Mouse (Mus musculus) stomach, embryonic 15.5 days (tissue): Measurements from ENCODE around the gene 1700122O11Rik. TPM values are rescaled to one million over a fixed set of nuclear protein-coding genes. Genes with fewer than 3 reads are reported as not detected.

ENCODE experiments used
- ATAC-seq: fragments of 200-750 bp; cut with Nextera tagmentation; 2 replicates; pipeline ENCODE4 v1.8.0; 2017; ENCODE audit warnings: low read depth, moderate number of reproducible peaks, moderate TSS enrichment; ENCODE audit not compliant: insufficient read depth, low FRiP score
- H3K27ac ChIP-seq: fragments of 300-500 bp; sonication (generic); 2 replicates; pipeline ENCODE4 v1.5.1; 2015; ENCODE audit warnings: mild to moderate bottlenecking, inconsistent platforms
- H3K27me3 ChIP-seq: fragments of 300-500 bp; sonication (generic); replicated peaks from 2 replicates; pipeline ENCODE4 v1.6.1; 2015; ENCODE audit warnings: inconsistent platforms
- H3K36me3 ChIP-seq: fragments of 300-500 bp; sonication (generic); 2 replicates; pipeline ENCODE4 v1.6.1; 2015; ENCODE audit warnings: inconsistent platforms
- H3K4me1 ChIP-seq: fragments of 300-500 bp; sonication (generic); 2 replicates; pipeline ENCODE4 v1.6.1; 2015; ENCODE audit warnings: inconsistent platforms
- H3K4me2 ChIP-seq: fragments of 300-500 bp; sonication (generic); 2 replicates; pipeline ENCODE4 v1.6.1; 2015; ENCODE audit warnings: mild to moderate bottlenecking, inconsistent platforms
- H3K4me3 ChIP-seq: fragments of 300-500 bp; sonication (generic); replicated peaks from 2 replicates; pipeline ENCODE4 v1.5.1; 2015; ENCODE audit warnings: inconsistent platforms
- H3K9ac ChIP-seq: fragments of 300-500 bp; sonication (generic); 2 replicates; pipeline ENCODE4 v1.6.1; 2015; ENCODE audit warnings: inconsistent platforms
- H3K9me3 ChIP-seq: fragments of 300-500 bp; sonication (generic); 2 replicates; pipeline ENCODE4 v1.6.1; 2016; ENCODE audit warnings: inconsistent platforms
- WGBS: fragments of 180-500 bp; shearing (Covaris S2); methylation state at CpG from one replicate; pipeline ENCODE4 v1.1.7; 2015; 5-methylcytosine and 5-hydroxymethylcytosine counted together
- polyA plus RNA-seq: library from polyadenylated mRNA; unstranded; fragments of >200 nt; fragmentation: Nextera tagmentation; extraction: Ambion mirVana; gene quantifications from 2 replicates; pipeline ENCODE4 v1.2.1, GENCODE M21; 2015

The 1700122O11Rik gene
- polyA plus RNA-seq, result 0.18 TPM in 1 of 2 replicates, not detected in the other

DNA sequence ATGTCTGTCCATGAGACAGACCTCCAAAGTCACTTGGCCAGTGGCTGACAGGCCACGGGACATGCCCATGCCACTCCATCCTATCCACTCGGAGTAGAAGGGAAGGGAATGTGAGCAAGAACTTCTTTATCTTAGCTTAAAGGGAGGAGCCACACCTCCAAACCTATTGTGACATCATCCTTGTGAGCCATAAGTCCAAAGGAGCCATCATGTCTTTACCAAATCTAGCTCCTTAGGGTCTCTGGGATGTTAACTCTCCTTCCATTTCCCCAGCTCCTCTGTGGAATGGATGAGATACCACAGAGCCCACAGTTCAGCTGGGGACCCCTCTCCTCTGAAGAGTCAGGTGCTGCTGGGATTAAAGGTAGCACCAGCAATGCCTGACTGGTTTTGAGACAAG lies at the start of gene 1700122O11Rik:
1700122O11Rik (minus strand) TSS at position 101 of the 400 bp plus-strand sequence.
- no peaks in the 10 kb centered on the region for H3K9me3 ChIP-seq
- no peaks in the 10 kb centered on the region for H3K27me3 ChIP-seq
- no peak for ATAC-seq
- no peak within 1 kb of the TSS for H3K4me2 ChIP-seq
- H3K36me3 ChIP-seq, result no peaks in the 10 kb centered on the region
- H3K9ac ChIP-seq, result no peak within 1 kb of the TSS
- H3K4me1 ChIP-seq, result peaks cover 16% of the 10 kb centered on the region
- WGBS, result 82% methylated on average over 2 of the region's 2 CpGs
- H3K4me3 ChIP-seq, result no peak within 1 kb of the TSS
- H3K27ac ChIP-seq, result peak within 1 kb of the TSS; percentile 16; the same call in 1 of the 2 replicates

GRCm38 (mm10) chr17:48080626-48081025 lies 42.5 kb upstream of the 1700122O11Rik start:
- 50% methylated on average over 3 of the region's 3 CpGs for WGBS
- Histone ChIP-seq H3K36me3 (no peaks in the 10 kb centered on the region), H3K4me1 (no peaks in the 10 kb centered on the region)

DNA sequence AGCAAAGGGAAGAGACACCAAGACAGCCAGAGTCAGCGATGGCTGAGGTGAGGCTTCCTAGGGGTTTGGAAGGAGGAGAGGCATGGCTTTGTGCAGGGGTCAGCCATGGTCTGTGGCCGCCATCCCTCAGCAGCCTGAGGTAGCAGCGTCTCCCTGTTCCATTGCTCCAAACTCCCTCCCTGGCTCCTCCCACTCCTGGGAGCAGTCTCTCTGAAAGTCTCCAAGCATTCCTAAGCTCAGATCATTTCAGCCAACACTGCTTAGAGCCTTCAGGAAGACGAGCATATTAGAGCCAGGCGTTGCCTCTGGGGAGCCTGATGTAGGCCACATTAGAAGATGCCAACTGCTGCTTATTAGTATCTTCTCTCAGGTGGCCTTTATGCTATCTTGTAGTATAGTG lies 29.6 kb upstream of the 1700122O11Rik start:
- Histone ChIP-seq H3K4me3 (no peak overlapping the region), H3K27me3 (no peaks in the 10 kb centered on the region), H3K4me2 (no peak overlapping the region), H3K27ac (no peak overlapping the region), H3K9me3 (no peaks in the 10 kb centered on the region), H3K9ac (no peak overlapping the region), H3K4me1 (peaks cover 7% of the 10 kb centered on the region; the same call in 1 of the 2 replicates), H3K36me3 (no peaks in the 10 kb centered on the region)
- ATAC-seq, result no peak
- 32% methylated on average over 5 of the region's 5 CpGs for WGBS

More at GRCm38 (mm10) chr17:48080626-48081025, 42.5 kb upstream of the 1700122O11Rik start:
- no peak for ATAC-seq
- no peak overlapping the region for H3K4me2 ChIP-seq
- no peak overlapping the region for H3K9ac ChIP-seq
- no peak overlapping the region for H3K27ac ChIP-seq
- no peaks in the 10 kb centered on the region for H3K27me3 ChIP-seq
- no peak overlapping the region for H3K4me3 ChIP-seq
- no peaks in the 10 kb centered on the region for H3K9me3 ChIP-seq

DNA sequence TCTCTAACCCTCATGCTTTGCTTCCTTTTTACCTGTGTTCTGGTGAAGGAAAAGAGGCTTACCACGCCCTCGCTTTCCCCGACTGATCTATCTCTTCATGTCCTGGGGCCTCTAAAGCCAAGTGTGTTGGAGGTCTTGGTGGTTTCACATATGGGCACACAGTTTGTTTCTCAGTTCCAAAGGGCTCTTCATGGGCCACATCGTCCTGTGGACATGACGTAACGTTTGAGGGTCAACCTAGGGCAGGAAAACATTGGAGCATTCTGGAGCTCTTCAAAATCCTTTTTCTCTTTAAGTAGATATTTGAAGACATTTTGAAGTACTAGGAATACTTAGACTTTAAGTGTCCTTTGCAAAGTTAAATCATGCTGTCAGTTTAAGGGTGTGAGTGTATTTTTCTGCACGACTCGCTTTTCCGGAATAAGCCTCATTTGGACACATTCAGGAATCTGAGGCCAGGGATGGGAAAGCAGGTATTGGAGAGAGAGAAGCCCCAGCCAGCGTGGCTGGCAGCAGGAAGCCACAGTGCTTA lies 29.1 kb upstream of the 1700122O11Rik start:
- Histone ChIP-seq H3K36me3 (no peaks in the 10 kb centered on the region), H3K9ac (no peak overlapping the region), H3K27ac (no peak overlapping the region), H3K4me1 (peaks cover 7% of the 10 kb centered on the region; the same call in 1 of the 2 replicates), H3K4me3 (no peak overlapping the region), H3K4me2 (no peak overlapping the region), H3K27me3 (no peaks in the 10 kb centered on the region), H3K9me3 (no peaks in the 10 kb centered on the region)
- WGBS, result 63% methylated on average over 10 of the region's 10 CpGs
- ATAC-seq, result no peak

GRCm38 (mm10) chr17:48065081-48065501 lies 27.0 kb upstream of the 1700122O11Rik start:
- Histone ChIP-seq H3K4me1 (peaks cover 7% of the 10 kb centered on the region; the same call in 1 of the 2 replicates), H3K9me3 (no peaks in the 10 kb centered on the region), H3K36me3 (no peaks in the 10 kb centered on the region), H3K27ac (no peak overlapping the region), H3K4me2 (no peak overlapping the region), H3K9ac (no peak overlapping the region), H3K27me3 (no peaks in the 10 kb centered on the region), H3K4me3 (no peak overlapping the region)
- ATAC-seq, result no peak
- 44% methylated on average over 5 of the region's 5 CpGs for WGBS

DNA sequence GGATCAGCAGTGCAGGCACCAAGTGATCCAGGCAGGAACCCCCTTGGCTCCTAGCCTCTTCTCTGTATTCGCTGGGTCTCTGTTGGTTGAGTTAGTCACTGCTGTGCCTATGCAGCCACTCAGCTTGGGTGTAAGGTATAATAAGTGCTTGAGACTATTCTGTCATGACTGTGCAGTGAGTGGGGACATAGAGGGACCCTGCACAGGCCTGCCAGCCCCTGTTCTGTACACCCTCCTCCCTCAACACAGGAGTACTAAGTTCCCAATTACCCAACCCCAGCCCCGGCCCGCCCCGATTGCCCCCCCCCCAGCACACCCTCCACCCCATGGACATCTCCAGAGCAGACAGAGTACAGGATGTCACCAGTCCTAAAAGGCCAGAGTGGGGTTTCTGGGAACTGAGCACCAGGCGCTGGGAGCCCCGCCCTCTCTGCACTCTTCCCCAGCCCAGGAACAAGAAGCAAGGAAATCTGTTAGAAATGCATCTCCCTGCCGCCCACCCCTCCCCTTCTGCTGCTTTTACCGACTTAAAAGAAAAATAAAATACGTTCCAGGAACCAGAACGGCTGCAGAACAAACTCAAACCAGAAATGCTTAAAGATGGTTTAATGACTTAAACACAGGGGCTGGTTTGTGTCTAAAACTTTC lies 26.2 kb upstream of the 1700122O11Rik start:
- Histone ChIP-seq H3K9me3 (no peaks in the 10 kb centered on the region), H3K9ac (no peak overlapping the region), H3K27ac (no peak overlapping the region), H3K4me1 (peaks cover 7% of the 10 kb centered on the region; the same call in 1 of the 2 replicates), H3K4me3 (no peak overlapping the region), H3K36me3 (no peaks in the 10 kb centered on the region), H3K4me2 (no peak overlapping the region), H3K27me3 (no peaks in the 10 kb centered on the region)
- WGBS, result 34% methylated on average over 10 of the region's 10 CpGs
- ATAC-seq, result peak; percentile 53; the same call in 1 of the 2 replicates

GRCm38 (mm10) chr17:48057382-48057781 lies 19.3 kb upstream of the 1700122O11Rik start:
- Histone ChIP-seq H3K27ac (no peak overlapping the region), H3K36me3 (no peaks in the 10 kb centered on the region), H3K9me3 (no peaks in the 10 kb centered on the region), H3K4me1 (0 out of 2 replicates have a peak, but pooled peaks cover 4% of the 10 kb centered on the region), H3K4me3 (no peak overlapping the region), H3K4me2 (no peak overlapping the region), H3K27me3 (peaks cover 18% of the 10 kb centered on the region; the same call in 1 of the 2 replicates), H3K9ac (no peak overlapping the region)
- WGBS, result 19% methylated on average over 12 of the region's 12 CpGs
- ATAC-seq, result no peak

DNA sequence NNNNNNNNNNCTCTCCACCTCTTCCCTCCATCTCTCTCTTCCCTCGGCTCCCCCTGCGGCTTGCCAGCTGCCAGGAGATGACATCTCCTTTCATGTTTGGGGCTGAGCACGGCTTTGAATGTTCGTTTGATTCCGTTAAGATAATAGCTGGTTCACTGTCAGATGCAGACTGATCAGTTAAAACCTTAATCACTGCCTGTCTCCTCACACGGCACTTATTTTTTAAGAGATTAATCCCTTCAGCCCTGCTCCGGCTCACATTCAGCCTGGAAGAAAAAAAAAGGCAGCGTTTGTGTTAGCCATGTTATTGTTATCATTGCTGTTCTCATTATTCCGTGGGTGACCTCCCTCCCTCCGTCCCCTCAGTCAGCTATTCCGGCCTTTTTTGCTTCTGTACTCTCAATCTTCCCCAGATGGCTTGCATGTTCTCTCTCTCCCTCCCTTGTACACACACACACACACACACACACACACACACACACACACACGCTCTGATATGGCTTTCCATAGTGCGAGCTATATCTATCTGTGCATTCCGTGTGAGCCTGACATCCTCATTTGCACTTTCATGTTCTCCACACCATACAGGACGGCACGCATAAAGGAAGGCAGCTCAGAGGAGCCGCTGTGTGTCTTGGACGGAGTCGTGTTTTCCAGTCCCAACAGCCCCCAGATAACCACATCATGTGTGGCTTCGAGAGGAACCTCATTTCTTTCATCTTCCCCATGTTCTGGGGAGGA lies 17.2 kb upstream of the 1700122O11Rik start:
- Histone ChIP-seq H3K4me2 (no peak overlapping the region), H3K36me3 (no peaks in the 10 kb centered on the region), H3K27me3 (peaks cover 18% of the 10 kb centered on the region; the same call in 1 of the 2 replicates), H3K4me1 (0 out of 2 replicates have a peak, but pooled peaks cover 4% of the 10 kb centered on the region), H3K27ac (no peak overlapping the region), H3K9ac (no peak overlapping the region), H3K4me3 (no peak overlapping the region), H3K9me3 (no peaks in the 10 kb centered on the region)
- 41% methylated on average over 20 of the region's 20 CpGs for WGBS
- ATAC-seq, result no peak

DNA sequence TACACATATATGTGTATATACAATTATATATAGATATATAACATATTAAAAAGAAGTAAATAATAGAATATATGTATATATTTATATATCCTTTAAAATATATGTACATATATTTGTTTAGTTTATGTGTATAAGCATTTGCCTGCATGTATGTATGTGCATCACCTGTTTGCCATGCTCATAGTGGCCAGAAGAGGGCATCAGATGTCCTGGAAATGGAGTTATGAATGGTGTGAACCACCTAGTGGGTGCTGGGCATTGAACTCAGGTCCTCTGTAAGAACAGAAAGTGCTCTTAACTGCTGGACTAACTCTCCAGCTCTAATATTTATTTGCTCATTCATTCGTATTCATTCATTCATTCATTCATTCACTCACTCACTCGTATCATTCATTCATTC lies 15.6 kb upstream of the 1700122O11Rik start:
- no peak overlapping the region for H3K4me2 ChIP-seq
- no peak overlapping the region for H3K9ac ChIP-seq
- 0 out of 2 replicates have a peak, but pooled peaks cover 4% of the 10 kb centered on the region for H3K4me1 ChIP-seq
- WGBS, result 67% methylated on average over 2 of the region's 2 CpGs
- no peak overlapping the region for H3K27ac ChIP-seq
- ATAC-seq, result no peak
- H3K36me3 ChIP-seq, result no peaks in the 10 kb centered on the region
- peaks cover 18% of the 10 kb centered on the region; the same call in 1 of the 2 replicates for H3K27me3 ChIP-seq
- no peaks in the 10 kb centered on the region for H3K9me3 ChIP-seq
- no peak overlapping the region for H3K4me3 ChIP-seq

DNA sequence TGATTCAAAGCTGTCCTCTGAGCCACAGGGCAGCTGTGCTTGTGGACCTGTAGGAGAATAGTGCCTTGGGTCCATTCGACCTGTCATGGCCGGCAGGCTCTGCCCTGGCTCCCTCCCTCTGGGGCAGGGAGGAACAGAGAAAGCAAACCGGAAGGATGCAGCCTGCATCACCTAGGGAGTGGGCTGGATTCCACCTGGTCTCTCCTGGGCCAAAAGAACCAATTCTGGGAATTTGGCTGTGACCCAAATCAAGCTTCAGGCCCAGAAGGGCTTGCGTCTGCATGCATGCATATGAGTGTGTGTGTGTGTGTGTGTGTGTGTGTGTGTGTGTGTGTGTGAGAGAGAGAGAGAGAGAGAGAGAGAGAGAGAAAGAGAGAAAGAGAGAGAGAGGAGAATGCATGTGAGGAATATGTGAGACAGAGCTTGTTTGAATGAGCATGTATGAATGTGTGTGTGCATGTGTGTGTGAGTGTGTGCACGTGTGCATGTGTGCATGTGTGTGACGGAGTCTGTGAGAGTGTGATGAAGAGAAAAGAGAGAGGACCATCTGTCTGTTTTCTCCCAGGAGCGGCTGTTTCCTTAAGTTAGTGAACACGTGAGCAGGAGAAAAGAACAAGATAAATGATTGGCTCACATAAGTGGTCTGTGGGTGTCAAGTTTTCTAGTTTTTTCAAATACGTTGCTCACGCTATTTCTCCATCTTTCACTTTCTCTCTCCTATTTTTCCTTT lies 14.4 kb upstream of the 1700122O11Rik start:
- ATAC-seq, result no peak
- H3K4me1 ChIP-seq, result no peaks in the 10 kb centered on the region
- H3K4me3 ChIP-seq, result no peak overlapping the region
- H3K9me3 ChIP-seq, result no peaks in the 10 kb centered on the region
- H3K27me3 ChIP-seq, result peaks cover 12% of the 10 kb centered on the region; the same call in 1 of the 2 replicates
- H3K36me3 ChIP-seq, result no peaks in the 10 kb centered on the region
- H3K27ac ChIP-seq, result no peak overlapping the region
- H3K9ac ChIP-seq, result no peak overlapping the region
- no peak overlapping the region for H3K4me2 ChIP-seq
- WGBS, result 64% methylated on average over 10 of the region's 10 CpGs

DNA sequence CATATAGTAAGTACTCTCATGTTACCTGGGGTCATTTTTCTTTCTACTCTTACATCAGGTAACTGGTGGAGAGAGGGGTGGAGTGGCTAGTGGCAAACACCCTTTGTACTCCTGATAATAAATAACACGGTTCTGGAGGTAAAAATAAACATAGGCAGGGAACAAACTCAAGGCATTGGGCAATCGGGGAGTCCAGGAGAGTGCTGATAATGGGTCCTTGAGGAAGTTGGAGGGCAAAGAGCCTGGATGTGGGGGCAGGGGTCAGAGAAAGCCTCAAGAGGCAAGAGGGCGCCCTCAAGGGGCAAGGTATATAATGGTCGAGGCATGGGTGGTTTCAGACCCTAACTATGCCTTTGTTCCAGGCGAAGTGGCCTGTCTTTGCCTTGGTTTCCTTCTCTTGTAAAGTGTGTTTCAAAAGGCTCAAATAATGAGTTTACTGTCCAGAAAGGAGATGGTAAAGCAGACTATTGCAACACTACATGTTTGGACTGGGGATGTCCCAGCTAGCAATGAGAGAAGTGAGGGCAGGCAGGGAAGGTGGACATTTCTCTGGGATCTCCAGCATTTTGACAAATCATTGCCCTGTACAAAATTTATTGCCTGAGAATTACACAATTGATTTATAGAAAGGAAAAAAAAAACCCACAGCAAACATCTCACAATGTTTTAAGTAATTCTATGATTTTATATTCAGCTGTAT lies 13.7 kb upstream of the 1700122O11Rik start:
- Histone ChIP-seq H3K9ac (no peak overlapping the region), H3K4me1 (no peaks in the 10 kb centered on the region), H3K4me3 (no peak overlapping the region), H3K9me3 (no peaks in the 10 kb centered on the region), H3K36me3 (no peaks in the 10 kb centered on the region), H3K27ac (peak overlapping the region; percentile 16; the same call in 1 of the 2 replicates), H3K27me3 (peaks cover 5% of the 10 kb centered on the region; the same call in 1 of the 2 replicates), H3K4me2 (no peak overlapping the region)
- ATAC-seq, result peak; percentile 62
- 41% methylated on average over 5 of the region's 5 CpGs for WGBS
